Mouse (Mus musculus): Measurements from ENCODE around the gene Clec16a.

Clec16a gene

DNA sequence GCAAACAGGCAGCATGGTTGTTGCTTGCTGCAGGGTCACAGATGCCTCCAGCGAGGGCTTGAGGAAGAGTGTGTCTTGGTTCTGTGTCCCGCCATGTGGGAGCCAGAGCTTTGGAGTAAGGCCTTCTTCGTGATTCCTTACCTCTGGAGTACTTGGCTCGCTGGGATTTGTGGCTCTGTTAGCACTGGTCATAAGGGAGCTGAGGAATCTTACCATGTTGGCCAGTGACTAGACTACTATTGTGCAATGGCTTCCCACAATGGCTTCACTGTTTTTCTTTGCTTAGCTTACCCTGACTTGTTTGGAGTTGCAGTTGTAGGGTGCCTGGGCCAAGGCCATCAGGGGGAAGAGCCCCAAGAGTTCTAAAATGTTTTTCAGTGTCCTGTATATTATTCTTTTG, 30.8 kb downstream of the Clec16a start:
- in situ Hi-C loops (cut with MboI, MseI): loop anchor here in 1 of 2 experiments (5.0 kb wide), 1 partner anchor 216 kb away; the partner anchor contains the start of gene Prm3

DNA sequence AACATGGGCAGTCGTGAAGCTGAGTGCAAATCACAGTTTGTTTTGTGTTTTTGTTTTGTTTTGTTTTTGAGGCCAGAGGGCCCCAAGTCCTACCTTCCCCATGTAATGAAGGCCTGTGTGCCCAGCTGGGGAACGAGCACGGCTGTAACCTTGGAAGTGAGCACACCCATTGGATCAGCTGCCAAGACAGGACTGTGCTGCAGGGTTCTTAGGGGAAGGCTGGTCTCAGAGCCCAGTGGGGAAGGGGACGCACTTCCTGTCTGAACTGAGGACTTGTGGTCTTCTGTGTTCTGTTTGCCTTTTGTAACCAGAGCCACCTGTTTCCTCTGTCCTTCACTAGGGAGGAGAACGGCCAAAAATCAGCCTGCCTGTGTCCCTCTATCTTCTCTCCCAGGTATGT, 32.4 kb downstream of the Clec16a start:
- in situ Hi-C loops (cut with MboI, MseI): loop anchor here in 1 of 2 experiments (5.0 kb wide), 1 partner anchor 215 kb away; the partner anchor contains the start of gene Prm3

DNA sequence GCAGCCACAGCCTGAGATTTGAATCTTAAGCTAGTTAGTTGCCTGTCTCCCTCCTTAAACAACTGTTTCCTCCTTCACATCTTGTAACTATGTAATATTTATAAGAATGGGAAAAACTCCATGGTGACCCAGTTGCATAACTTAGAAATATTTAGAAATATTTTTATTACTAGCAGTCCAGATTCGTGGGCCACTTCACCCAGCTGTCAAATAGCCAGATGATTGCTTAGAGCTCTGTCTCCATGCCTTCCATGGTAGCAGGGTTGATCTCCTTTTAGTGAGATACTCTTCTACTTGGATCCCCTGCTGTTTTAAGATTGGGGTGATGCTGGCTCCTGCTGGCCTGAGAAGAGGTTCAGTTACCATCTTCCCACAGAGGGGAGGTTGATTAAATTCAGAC, 33.2 kb downstream of the Clec16a start:
- in situ Hi-C loops (cut with MboI, MseI): loop anchor here in 1 of 2 experiments (5.0 kb wide), 1 partner anchor 214 kb away; the partner anchor contains the start of gene Prm3

DNA sequence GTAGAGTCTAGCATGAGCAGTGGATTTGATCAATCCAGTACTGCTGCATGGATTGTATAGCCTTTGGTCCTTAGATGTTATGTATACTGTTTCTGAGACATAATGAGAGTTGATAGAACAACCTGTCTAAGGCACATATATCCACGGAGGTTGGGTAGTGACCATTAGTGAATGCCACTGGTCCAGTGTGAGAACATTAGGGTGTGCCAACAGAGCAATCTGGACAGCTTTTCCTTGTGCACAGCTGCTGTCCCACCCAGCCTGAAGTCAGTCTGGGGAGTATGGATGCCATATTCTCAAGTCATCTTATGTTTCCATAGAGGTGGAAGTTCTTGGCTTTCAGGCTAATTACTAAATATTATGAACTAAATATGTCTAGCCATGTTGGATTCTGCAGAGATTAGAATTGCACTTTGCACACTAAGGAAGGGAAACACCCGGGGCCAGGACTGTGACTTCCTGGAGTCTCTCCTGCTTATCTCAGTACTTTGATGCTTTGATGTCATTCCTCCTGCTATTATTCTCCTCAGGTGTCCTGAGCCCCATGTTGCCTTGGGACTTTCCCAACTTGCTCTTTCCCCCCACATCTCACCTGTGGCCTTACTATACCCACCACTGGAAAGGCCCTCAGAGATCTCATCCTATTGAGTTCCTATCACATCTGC, 36.2 kb downstream of the Clec16a start:
- in situ Hi-C loops (cut with MboI, MseI): no loop called here

DNA sequence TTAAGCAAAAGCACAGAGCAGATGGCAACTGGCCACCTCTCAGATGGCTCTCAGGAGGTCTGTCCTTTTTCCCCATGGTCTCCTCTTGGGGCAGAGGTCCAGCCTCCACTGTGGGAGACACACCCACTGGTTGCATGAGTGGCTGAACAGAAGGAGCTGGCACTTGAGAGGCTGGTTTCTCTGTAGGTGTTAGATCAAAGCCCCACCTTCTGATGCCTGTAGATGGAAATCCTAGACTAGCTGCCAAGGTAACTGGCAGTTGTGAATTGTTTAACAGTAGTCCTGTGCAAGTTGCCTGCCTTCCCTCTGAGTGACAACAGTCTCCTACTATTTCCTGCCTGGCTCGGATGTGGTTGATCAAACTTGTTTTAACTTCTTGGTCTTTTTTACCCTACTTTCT, 40.0 kb downstream of the Clec16a start:
- in situ Hi-C loops (cut with MboI, MseI): no loop called here

DNA sequence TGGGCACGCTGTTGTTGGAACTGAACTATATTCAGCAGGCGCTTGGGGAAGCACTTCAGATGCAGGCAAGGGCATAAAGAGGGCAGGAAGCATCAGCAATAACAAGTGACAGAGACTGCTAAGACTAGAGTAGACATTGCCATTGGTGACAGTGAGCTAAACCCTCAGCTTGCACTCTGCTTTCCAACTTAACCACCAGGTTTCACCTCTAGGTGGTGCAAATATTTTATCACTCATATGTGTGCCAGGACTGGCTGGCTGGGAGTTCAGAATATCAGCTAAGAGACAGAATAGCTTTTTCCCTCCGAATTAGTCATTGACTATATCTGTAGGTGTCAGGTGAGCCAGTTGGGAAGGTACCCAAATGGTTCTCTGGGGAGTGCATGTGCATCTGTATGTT, 41.4 kb downstream of the Clec16a start:
- in situ Hi-C loops (cut with MboI, MseI): no loop called here

DNA sequence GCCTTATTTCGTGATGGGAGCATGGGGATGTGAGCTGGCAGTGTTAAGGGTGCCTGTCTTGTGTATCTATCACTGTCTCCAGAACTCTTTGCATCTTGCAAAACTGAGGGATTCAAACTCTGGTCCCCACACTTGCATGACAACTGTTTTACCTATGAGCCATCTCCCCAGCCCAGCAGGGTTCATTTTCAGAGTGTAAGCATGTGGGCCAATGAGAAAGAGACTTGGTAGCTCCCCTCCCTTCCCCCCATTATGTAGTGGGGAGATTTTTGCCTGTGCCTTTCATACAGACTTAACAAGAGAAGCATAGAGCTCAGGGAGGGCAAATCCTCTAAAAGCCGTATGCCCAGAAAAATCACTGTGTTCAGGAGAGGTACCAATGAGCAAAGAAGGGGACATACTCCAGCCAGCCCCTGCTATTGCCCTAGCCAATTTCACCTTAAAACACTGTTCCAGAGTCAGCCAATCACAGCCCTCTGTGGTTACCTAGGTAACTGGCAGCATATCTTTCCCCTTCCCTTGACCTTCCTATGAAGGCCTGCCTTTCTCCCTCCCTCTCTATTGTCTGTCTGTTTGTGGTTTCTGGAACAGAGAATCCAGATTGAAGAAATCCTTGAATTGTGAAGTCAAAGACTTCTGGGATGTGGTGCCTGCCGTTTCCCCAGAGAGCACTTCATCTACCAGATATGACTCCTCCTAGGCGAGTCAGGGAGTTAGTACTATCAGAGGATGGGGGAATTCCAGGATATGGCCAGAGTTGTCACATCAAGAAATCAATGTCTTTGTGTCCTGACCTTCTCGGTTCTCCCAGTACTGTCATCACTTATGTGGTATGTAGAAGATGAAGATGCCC, 55.0 kb downstream of the Clec16a start:
- in situ Hi-C loops (cut with MboI, MseI): loop anchor here in 1 of 2 experiments (25.0 kb wide), 1 partner anchor 1437 kb away; no protein-coding TSS in a partner anchor

DNA sequence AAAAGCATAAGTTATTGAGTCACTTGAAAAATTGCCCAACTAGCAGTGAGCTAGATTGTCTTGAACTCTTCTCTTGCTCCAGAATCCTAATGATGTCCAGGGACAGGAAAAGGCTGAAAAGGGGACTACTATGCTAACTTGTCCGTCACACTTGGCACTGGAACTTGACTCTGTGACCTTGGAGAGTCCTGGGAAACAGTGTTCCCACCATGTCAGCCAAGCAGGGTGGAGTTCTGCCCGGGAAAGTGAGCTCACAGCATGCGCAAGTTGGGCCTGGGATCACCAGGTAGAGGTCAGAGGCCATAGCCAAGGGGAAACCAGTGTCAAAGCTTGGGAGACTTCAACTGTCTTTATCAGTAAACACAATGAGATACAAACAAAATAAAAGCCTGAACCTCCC, 62.7 kb downstream of the Clec16a start:
- in situ Hi-C loops (cut with MboI, MseI): loop anchor here in 1 of 2 experiments (25.0 kb wide), 1 partner anchor 1429 kb away; no protein-coding TSS in a partner anchor

DNA sequence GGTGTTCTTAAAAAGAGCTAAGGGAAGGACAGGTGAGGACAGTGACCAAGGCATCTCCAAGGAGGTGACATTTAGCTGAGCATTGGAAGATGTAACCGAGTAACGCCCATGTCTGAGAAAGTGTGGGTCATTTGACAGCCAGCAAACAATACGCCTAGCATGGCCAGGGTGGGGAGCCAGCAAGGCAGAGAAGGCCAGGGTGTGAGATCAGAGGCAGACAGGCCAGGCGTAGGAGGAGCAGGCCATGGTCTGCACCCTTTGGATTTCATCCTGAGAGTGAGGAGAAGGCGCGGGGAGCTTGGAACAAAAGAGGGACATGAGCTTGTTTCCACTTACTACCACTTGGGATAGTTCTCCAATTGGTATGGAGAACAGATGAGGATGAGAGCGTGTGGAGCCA, 64.8 kb downstream of the Clec16a start:
- in situ Hi-C loops (cut with MboI, MseI): loop anchor here in 1 of 2 experiments (25.0 kb wide), 1 partner anchor 1427 kb away; no protein-coding TSS in a partner anchor

DNA sequence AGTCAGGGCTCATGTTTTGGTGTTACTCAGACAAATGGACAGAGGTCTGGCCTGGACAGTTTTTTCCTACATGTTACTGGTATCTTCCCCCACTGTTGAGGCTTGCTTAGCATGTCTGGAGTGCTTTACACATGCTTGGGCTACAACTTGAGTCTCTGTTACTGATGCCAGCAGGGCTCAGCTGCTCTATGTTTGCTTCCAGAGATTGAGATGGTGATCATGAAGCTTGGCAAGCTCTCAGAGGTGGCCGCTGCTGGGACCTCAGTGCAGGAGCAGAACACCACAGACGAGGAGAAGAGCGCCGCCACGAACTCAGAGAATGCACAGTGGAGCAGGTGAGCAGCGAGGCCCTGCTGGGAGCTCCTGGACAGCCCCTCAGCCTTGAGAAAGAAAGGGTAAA, 65.7 kb downstream of the Clec16a start:
- in situ Hi-C loops (cut with MboI, MseI): loop anchor here in 1 of 2 experiments (25.0 kb wide), 1 partner anchor 1426 kb away; no protein-coding TSS in a partner anchor

DNA sequence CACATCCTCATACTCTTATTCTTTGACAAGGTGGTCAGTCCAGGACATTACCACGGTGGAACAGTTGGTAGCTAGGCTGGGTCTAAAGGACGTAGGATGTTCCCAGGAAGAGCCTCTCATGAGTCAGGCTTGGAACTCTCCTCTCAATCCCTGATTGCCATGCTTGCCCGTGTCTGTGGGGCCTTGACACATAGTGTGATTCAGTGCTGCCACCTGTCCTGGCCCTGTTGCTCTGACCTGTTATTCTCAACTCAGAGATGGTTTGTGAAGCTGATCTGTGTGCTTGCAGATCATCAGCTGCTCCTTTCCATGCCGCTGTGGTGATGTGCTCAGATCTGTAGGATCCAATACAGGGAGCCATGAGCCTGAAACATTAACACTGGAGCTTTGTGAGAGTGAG, 66.2 kb downstream of the Clec16a start:
- in situ Hi-C loops (cut with MboI, MseI): loop anchor here in 1 of 2 experiments (25.0 kb wide), 1 partner anchor 1426 kb away; no protein-coding TSS in a partner anchor

DNA sequence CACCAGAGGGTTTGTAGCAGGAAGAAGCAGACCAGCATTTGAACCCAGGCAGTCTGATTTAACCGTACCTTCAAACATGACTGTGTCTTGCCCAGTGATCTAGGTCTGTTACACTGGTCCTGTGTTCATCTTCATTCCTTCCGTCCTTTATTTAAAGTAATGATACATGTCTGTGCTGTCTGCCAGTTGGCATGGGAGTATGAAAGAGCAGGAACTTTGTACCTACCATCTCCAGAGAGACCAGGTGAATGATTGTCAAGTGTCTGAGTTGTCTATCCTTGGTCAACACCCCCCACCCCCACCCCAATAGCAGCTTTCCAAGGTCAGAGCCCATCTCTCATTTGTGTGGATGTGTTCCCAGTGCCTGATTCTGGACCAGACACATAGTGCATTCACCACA, 68.9 kb downstream of the Clec16a start:
- in situ Hi-C loops (cut with MboI, MseI): loop anchor here in 1 of 2 experiments (25.0 kb wide), 1 partner anchor 1423 kb away; no protein-coding TSS in a partner anchor

DNA sequence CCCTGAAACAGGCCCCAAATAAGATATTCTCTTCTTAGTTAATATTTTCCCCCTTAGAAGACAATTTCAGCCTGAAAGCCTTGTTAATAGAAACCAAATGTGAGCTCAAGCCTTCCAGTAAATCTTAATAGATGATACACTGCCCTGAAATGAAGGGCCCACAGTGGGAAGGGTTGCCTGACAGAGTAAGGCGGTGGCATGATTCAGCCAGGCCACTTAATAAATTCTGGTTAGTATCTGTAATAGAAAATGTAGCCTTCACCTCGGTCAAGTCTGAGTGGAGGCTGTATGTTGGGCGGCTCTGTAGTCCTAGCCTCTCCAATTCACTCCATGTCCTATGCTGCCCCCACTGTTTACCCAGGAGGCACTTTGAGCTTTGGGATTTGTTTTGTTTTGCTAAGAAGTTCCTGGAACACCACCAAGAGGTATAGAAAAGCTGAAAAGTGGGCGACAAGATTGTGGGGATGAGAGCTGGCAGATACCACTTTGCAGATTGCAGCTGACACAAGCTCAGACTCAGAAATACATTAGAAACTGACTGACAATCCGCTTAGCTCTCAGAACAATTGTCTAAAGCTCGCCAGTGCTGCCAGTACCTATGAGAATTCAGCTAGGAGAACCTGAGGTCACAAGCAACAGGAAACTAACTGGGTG, 75.9 kb downstream of the Clec16a start:
- in situ Hi-C loops (cut with MboI, MseI): loop anchor here in 1 of 2 experiments (25.0 kb wide), 1 partner anchor 1416 kb away; no protein-coding TSS in a partner anchor

DNA sequence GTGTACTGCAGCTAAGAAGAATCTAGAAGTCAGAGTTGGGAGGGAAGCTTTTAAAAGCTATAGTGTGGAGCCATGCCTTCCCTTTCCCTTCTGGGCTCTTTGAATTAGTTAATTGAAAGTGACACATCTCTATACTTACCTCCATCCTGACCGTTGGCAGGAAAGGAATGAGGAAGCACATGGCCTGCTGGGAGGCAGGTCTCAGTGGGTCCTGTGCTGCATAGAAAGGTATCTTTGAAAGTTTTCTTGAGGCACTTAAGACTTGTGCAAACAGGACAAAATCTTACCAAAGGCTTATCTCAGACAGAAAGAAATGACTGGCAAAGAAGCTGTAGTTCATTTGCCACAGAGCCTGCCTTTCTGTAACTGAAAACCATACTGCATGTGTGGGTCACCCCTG, 76.6 kb downstream of the Clec16a start:
- in situ Hi-C loops (cut with MboI, MseI): loop anchor here in 1 of 2 experiments (25.0 kb wide), 1 partner anchor 1416 kb away; no protein-coding TSS in a partner anchor

DNA sequence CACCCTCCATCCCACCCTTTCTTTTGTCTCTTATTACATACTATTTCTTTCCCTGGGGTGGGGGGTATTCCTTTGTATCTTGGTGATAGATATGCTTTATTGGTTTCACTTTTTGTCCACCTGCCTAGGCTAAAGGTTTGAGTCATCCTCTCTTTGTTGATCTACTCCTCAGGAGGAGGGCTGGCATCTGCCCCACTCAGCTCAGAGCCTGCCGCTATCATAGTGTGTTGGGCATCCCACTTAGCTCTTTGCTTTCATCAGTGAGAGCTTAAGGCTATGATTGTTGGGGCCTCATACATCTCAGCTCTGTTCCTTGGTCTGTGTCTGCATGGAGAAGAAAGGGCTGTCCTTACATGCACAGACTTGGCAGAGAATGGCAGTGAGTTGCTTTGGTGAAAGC, 81.0 kb downstream of the Clec16a start:
- in situ Hi-C loops (cut with MboI, MseI): no loop called here

DNA sequence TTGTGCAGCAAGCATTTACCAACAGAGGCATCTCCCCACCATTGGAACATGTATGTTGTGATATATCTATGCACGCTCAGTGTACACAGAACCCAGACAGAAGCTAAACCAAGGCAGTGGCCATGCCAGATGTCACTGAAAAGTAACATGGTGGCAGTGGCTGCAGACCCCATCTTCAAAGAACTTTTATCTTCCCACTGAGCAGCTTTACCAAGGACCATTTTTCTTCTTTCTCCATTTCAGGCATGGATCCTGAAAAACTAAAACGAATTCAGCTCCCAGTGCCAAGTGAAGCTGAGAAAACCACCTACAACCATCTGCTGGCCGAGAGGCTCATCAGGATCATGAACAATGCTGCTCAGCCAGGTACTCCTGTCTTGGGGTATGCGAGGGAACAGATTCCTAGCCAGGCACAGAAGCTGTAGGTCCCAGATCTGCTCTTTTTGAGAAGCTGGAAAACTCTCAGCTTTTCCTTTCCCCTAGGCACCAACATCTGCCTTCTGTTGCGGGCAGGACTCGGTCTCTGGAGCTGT, 82.1 kb downstream of the Clec16a start:
- in situ Hi-C loops (cut with MboI, MseI): no loop called here

DNA sequence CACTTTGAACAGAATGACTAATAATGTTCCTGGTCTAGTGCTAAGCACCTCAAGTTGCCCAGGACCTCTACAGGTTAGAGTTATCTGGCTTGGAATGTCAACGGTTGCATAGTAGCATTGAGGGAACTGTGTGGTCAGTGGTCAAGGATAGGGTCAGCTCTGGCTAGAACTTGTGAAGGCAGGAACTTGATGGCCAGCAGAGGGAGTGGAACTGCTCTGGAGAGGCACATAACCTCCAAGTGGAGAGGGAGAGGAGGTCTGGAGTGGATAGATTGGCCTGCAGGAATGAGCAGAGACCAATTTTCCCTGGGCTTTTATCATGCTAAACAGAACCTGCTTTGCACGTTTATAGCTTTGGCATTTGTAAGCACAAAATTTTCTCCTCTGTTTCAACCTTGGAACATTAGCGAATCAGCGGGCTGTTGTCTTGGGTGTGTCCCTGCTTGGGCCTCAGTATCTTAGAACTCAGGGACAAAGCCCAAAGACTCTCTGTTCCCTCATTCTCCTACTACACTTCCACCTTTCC, 83.0 kb downstream of the Clec16a start:
- in situ Hi-C loops (cut with MboI, MseI): no loop called here

DNA sequence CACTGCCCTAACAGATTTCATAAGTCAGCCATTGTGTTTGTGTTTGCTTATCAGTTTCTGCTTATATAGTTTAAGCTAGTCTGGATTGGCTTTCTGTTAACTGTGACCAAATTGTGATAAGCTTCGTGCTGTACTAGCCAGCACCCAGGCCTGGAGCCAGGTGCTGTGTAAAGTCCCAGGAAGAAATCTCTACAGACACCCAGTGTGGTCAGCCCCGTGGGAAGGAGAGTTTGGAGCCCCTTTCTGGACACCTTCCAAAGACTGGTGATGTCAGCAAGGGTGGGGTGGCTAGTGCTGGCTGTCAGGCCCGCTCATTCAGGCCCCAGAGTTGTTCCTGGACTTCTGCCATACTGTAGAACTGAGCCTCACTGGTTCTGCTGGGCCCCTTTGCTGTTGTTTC, 83.8 kb downstream of the Clec16a start:
- in situ Hi-C loops (cut with MboI, MseI): no loop called here

DNA sequence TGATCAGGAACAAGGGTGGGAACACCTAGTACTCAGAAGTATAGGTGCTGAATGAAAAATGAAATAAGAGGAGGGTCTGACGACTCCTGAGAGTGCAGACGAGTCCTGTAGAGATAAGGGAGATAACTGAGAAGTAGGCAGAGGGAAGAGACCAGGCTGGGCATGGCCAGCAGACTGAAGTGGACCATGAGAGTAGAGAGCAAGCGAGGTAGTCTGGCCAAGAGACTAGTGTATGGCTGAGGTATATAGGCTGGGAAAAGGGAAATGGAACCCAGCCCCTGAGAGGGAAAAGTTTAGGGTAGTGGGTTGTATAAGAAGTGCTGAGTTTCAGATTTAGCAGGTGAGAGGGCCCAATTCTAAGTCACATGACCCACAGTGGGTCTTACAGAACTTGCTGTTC, 84.2 kb downstream of the Clec16a start:
- in situ Hi-C loops (cut with MboI, MseI): no loop called here

DNA sequence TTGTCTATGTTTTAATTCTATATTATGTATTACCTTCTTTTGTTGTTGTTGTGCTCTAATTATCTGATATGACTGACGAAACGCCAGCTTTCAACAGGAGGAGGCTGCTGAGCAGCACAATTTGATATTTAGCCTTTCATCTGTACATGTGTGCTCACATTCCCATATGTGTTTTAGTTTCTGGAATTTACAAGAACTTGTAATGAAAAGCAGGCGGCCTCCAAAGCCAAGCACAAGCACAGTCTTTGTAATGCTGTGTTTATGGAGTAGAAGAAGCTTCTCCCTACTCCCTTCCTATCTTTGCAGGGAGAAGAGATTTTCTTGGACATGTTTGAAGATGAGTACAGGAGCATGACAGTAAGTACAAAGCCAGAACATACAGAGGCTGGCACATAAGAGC, 89.8 kb downstream of the Clec16a start:
- in situ Hi-C loops (cut with MboI, MseI): no loop called here

DNA sequence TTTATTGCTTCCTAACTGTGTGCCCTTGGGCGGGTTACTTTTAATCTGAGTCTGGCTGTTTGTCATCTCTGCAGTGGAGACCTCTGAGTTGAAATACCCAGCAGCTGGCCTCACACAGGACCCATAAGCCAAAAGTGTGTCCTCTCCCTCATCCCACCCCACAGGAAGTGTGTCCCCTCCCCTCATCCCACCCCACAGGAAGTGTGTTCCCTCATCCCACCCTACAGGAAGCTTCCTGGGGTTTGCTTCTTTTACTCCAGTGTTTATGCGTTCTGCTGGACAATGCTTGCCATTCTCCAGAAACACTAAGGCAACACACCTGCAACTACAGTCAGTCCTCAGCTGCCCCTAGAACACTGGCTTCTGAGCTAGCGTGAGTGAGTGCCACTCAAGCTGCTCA, 92.8 kb downstream of the Clec16a start:
- in situ Hi-C loops (cut with MboI, MseI): no loop called here

Data from T-helper 17 cell (primary cell).